Mouse (Mus musculus) heart, postnatal 10 days (tissue): ENCODE results near the gene Rcc1l. TPM values are rescaled to one million over a fixed set of nuclear protein-coding genes. Genes with fewer than 3 reads are reported as not detected.

Experiments used
- DNase-seq, 2 experiments: peaks; one replicate each; pipeline ENCODE4 v3.0.0; 2021
- intact Hi-C: fragments of 180-260 bp; cut with DNase I; formaldehyde crosslinking; loops from one replicate; pipeline ENCODE4 v1.15.1; 2025
- total RNA-seq, 2 experiments: library from RNA; stranded (reverse); gene quantifications; 2 replicates each; pipeline ENCODE4 v1.2.3; 2021

The Rcc1l gene
- 10 to 100 TPM; 25.3 to 29.2 TPM for total RNA-seq

- intact Hi-C loops = no loop called here
- DNase-seq = peak; percentile 90 to 91
Observed at GRCm38 (mm10) chr5:134176169-134176881, at the start of gene Rcc1l. TSS of gene Rcc1l (minus strand) at chr5:134176774.

GRCm38 (mm10) chr5:134225110-134225901 lies 48.7 kb upstream of the Rcc1l start:
- intact Hi-C loops = no loop called here

GRCm38 (mm10) chr5:134221708-134222150 lies 45.2 kb upstream of the Rcc1l start:
- DNase-seq = no peak
- intact Hi-C loops = loop anchor here (5.0 kb wide), 1 partner anchor 34 kb away; no protein-coding TSS in a partner anchor

More at GRCm38 (mm10) chr5:134225110-134225901, 48.7 kb upstream of the Rcc1l start:
- no peak for DNase-seq

- no peak for DNase-seq
- intact Hi-C loops = loop anchor here (5.0 kb wide), 1 partner anchor 34 kb away; no protein-coding TSS in a partner anchor
Observed at GRCm38 (mm10) chr5:134221278-134221677, 44.7 kb upstream of the Rcc1l start.

- DNase-seq = no peak
- intact Hi-C loops = no loop called here
Observed at GRCm38 (mm10) chr5:134217900-134218299, 41.3 kb upstream of the Rcc1l start.

- intact Hi-C loops = no loop called here
- no peak for DNase-seq
Observed at GRCm38 (mm10) chr5:134214021-134214806, 37.6 kb upstream of the Rcc1l start.

GRCm38 (mm10) chr5:134209931-134210554 lies 33.5 kb upstream of the Rcc1l start:
- intact Hi-C loops = no loop called here
- no peak for DNase-seq

GRCm38 (mm10) chr5:134206721-134207120 lies 30.1 kb upstream of the Rcc1l start:
- intact Hi-C loops = no loop called here
- DNase-seq = no peak

GRCm38 (mm10) chr5:134193664-134194063 lies 17.1 kb upstream of the Rcc1l start:
- intact Hi-C loops = no loop called here
- no peak for DNase-seq

- intact Hi-C loops = loop anchor here (5.0 kb wide), 1 partner anchor 34 kb away; no protein-coding TSS in a partner anchor
- DNase-seq = no peak
Observed at GRCm38 (mm10) chr5:134188571-134188970, 12.0 kb upstream of the Rcc1l start.

GRCm38 (mm10) chr5:134186961-134187731 lies 10.6 kb upstream of the Rcc1l start:
- intact Hi-C loops = loop anchor here (2.0 to 5.0 kb wide), 2 partner anchors 35 to 48 kb away; no protein-coding TSS in a partner anchor
- DNase-seq = peak; percentile 23 to 63

GRCm38 (mm10) chr5:134186059-134186458 lies 9.5 kb upstream of the Rcc1l start:
- intact Hi-C loops = loop anchor here (2.0 to 5.0 kb wide), 2 partner anchors 36 to 49 kb away; no protein-coding TSS in a partner anchor
- no peak for DNase-seq

GRCm38 (mm10) chr5:134183880-134184808 lies 7.6 kb upstream of the Rcc1l start, which contains the start of gene Gtf2ird2:
TSS of gene Gtf2ird2 (plus strand) at chr5:134184019.
- intact Hi-C loops = loop anchor here (5.0 kb wide), 1 partner anchor 303 kb away; no protein-coding TSS in a partner anchor
- peak; percentile 98 to 99 for DNase-seq

GRCm38 (mm10) chr5:134183162-134183561 lies 6.6 kb upstream of the Rcc1l start:
- DNase-seq = peak in 1 of 2 experiments; percentile 26
- intact Hi-C loops = loop anchor here (5.0 kb wide), 1 partner anchor 304 kb away; no protein-coding TSS in a partner anchor

GRCm38 (mm10) chr5:134182735-134183134 lies 6.2 kb upstream of the Rcc1l start:
- intact Hi-C loops = loop anchor here (5.0 kb wide), 1 partner anchor 305 kb away; no protein-coding TSS in a partner anchor
- DNase-seq = peak; percentile 74

- DNase-seq = peak in 1 of 2 experiments; percentile 25
- intact Hi-C loops = loop anchor here (5.0 kb wide), 1 partner anchor 305 kb away; no protein-coding TSS in a partner anchor
Observed at GRCm38 (mm10) chr5:134182172-134182571, 5.6 kb upstream of the Rcc1l start.

- DNase-seq = peak; percentile 87 to 93
- intact Hi-C loops = loop anchor here (1.0 to 5.0 kb wide), 2 partner anchors 161 to 307 kb away; no protein-coding TSS in a partner anchor
Observed at GRCm38 (mm10) chr5:134179871-134180270, 3.3 kb upstream of the Rcc1l start.

- intact Hi-C loops = no loop called here
- no peak for DNase-seq
Observed at GRCm38 (mm10) chr5:134178536-134178935, 2.0 kb upstream of the Rcc1l start.
